Mouse (Mus musculus): ENCODE results near the gene Akap8l. TPM values are rescaled to one million over a fixed set of nuclear protein-coding genes. Genes with fewer than 3 reads are reported as not detected.

Gene Akap8l
- total and polyA plus RNA-seq, 3 experiments, result 40.0 to 63.8 TPM; not detected in 1

DNA sequence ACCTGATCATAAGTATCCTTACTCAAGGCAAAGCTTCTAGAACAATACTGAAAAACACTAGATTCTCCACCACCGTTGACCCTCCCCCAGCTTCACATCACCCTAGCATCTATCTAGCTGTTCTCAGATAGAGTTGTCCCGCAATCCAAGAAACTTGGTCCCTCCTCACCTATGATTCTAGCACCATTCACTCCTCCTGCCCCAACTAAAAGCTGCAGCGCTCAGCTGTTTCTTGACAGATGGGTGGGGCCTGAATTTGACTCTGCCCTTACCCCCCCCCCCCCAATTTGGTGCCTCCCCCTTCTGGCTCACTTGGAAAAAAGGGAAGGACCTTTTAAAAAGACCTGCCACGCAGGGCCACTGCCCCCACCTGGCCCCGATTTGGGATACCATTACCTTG, 14.4 kb upstream of the Akap8l start:
- Histone ChIP-seq H3K79me2 (ENCODE audit: control insufficient read depth, insufficient read depth, low read length, poor library complexity) (peaks cover 19% of the 10 kb centered on the region), H3K4me1 (ENCODE audit: control insufficient read depth in 1 of 2, insufficient read depth in 2 of 2, low read length in 2 of 2) (peaks cover 5 to 26% of the 10 kb centered on the region in 2 experiments), H3K27ac (ENCODE audit: control insufficient read depth, low read depth, low read length) (peak overlapping the region; percentile 71)

DNA sequence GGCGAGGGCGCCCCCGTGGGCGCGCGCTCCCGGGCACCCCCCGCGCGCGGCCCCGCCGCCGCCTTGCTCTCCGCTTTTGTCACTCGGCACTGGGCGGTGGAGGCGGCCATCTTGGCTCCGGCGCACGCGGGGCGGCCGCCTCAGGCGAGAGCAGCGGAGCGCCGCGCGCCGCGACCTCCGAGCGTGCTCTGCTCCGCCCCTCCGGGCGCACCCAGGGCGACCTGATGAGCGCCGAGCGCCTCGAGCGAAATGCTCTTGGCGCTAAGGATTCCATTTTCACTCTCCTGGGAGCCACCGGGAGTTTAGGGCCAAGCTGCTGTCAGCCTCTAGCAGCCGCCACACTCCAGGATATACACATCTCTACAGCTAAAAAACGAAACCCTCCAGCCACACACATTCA, 13.9 kb upstream of the Akap8l start:
- H3K27me3 ChIP-seq (ENCODE audit: control insufficient read depth in 1 of 2, insufficient read depth in 2 of 2, low read length in 2 of 2), result no peaks in the 10 kb centered on the region
- H3K27ac ChIP-seq (ENCODE audit: control insufficient read depth, low read depth, low read length), result peak overlapping the region; percentile 68
- DNase-seq (ENCODE audit: low read depth, low spot score), result peak; percentile 91
- H3K9ac ChIP-seq (ENCODE audit: control insufficient read depth, low read depth, low read length, poor library complexity, severe bottlenecking), result peak overlapping the region; percentile 95
- no peaks in the 10 kb centered on the region for H3K9me3 ChIP-seq (replicated peaks; ENCODE audit: insufficient read depth, low read length)
- H3K4me3 ChIP-seq (ENCODE audit: control insufficient read depth in 1 of 2, insufficient read depth in 1 of 2, low read depth in 2 of 2, low read length in 2 of 2), result peak overlapping the region; percentile 55 to 94
- peaks cover 19% of the 10 kb centered on the region for H3K79me2 ChIP-seq (ENCODE audit: control insufficient read depth, insufficient read depth, low read length, poor library complexity)
- peaks cover 5 to 26% of the 10 kb centered on the region in 2 experiments for H3K4me1 ChIP-seq (ENCODE audit: control insufficient read depth in 1 of 2, insufficient read depth in 2 of 2, low read length in 2 of 2)
- peaks cover 3 to 19% of the 10 kb centered on the region in 2 experiments; a peak in 3 of 4 replicates for H3K36me3 ChIP-seq (ENCODE audit: control insufficient read depth in 1 of 2, insufficient read depth in 2 of 2, low read length in 2 of 2)
- no peak for TF ChIP-seq GABPA (IDR thresholded peaks at IDR 0.05; ENCODE audit: low read depth, low read length)
- TF ChIP-seq ETS1 (IDR thresholded peaks at IDR 0.05; ENCODE audit: low read depth, low read length), result no peak
- TF ChIP-seq MAX (IDR thresholded peaks at IDR 0.05; ENCODE audit: low read length), result peak; percentile 89
- TF ChIP-seq HCFC1 (IDR thresholded peaks at IDR 0.05; ENCODE audit: low read depth, low read length), result peak; percentile 88
- no peak for TF ChIP-seq ZMIZ1 (IDR thresholded peaks at IDR 0.05; ENCODE audit: low read depth, low read length)
- TF ChIP-seq POLR2AphosphoS2 (IDR thresholded peaks at IDR 0.05; ENCODE audit: low read length), result no peak
- peak; percentile 81; the same call in 1 of the 2 replicates for TF ChIP-seq MYC (IDR thresholded peaks at IDR 0.05; ENCODE audit: low read depth, low read length)
- TF ChIP-seq MXI1 (IDR thresholded peaks at IDR 0.05; ENCODE audit: low read depth, low read length), result peak; percentile 92
- no peak for TF ChIP-seq CHD1 (IDR thresholded peaks at IDR 0.05; ENCODE audit: low read depth, low read length)
- TF ChIP-seq ELF1 (IDR thresholded peaks at IDR 0.05; ENCODE audit: low read depth, low read length), result no peak
- no peak for TF ChIP-seq POLR2AphosphoS5 (IDR thresholded peaks at IDR 0.05; ENCODE audit: borderline replicate concordance, low read depth, low read length)
- peak; percentile 45 to 65; a peak in 2 of 4 replicates for TF ChIP-seq POLR2A (IDR thresholded peaks at IDR 0.05; ENCODE audit: control insufficient read depth in 1 of 2, insufficient read depth in 1 of 2, low read depth in 1 of 2, low read length in 2 of 2, poor library complexity in 1 of 2)
- TF ChIP-seq UBTF (IDR thresholded peaks at IDR 0.05; ENCODE audit: borderline replicate concordance, insufficient read depth, low read depth, low read length), result no peak
- TF ChIP-seq SIN3A (IDR thresholded peaks at IDR 0.05; ENCODE audit: low read length), result peak; percentile 90
- TF ChIP-seq ZC3H11A (IDR thresholded peaks at IDR 0.05; ENCODE audit: low read depth, low read length), result no peak
- TF ChIP-seq MEF2A (IDR thresholded peaks at IDR 0.05; ENCODE audit: extremely low read depth, insufficient replicate concordance, low read depth, low read length, poor library complexity, severe bottlenecking), result no peak
- TF ChIP-seq KAT2A (conservative IDR thresholded peaks at IDR 0.05; ENCODE audit: low read depth, low read length), result no peak; the same call in 1 of the 2 replicates
- TF ChIP-seq CTCF (IDR thresholded peaks at IDR 0.05 in 2 of 3, conservative IDR thresholded peaks at IDR 0.05 in 1 of 3; ENCODE audit: control insufficient read depth in 1 of 3, insufficient read depth in 1 of 3, low read depth in 2 of 3, low read length in 3 of 3, poor library complexity in 1 of 3, severe bottlenecking in 1 of 3), result no peak
- TF ChIP-seq ZNF384 (IDR thresholded peaks at IDR 0.05; ENCODE audit: low read depth, low read length), result no peak
- peak; percentile 43 for TF ChIP-seq TCF12 (IDR thresholded peaks at IDR 0.05; ENCODE audit: low read depth, low read length)
- no peak for TF ChIP-seq JUND (IDR thresholded peaks at IDR 0.05; ENCODE audit: low read depth, low read length)
- TF ChIP-seq TAL1 (IDR thresholded peaks at IDR 0.05; ENCODE audit: low read length), result no peak
- no peak for TF ChIP-seq SMC3 (IDR thresholded peaks at IDR 0.05; ENCODE audit: low read depth, low read length)
- TF ChIP-seq MYB (IDR thresholded peaks at IDR 0.05; ENCODE audit: low read depth, low read length), result no peak
- no peak for TF ChIP-seq RAD21 (IDR thresholded peaks at IDR 0.05; ENCODE audit: low read depth, low read length)
- TF ChIP-seq USF1 (IDR thresholded peaks at IDR 0.05; ENCODE audit: low read depth, low read length), result peak; percentile 62
- TF ChIP-seq USF2 (IDR thresholded peaks at IDR 0.05; ENCODE audit: borderline replicate concordance in 1 of 2, insufficient read depth in 1 of 2, low read depth in 1 of 2, low read length in 2 of 2), result no peak
- no peak for TF ChIP-seq CHD2 (IDR thresholded peaks at IDR 0.05; ENCODE audit: low read length)
- peak; percentile 50 for TF ChIP-seq NELFE (IDR thresholded peaks at IDR 0.05; ENCODE audit: low read depth, low read length)

More for the DNA sequence above, 14.4 kb upstream of the Akap8l start:
- no peaks in the 10 kb centered on the region for H3K27me3 ChIP-seq (ENCODE audit: control insufficient read depth in 1 of 2, insufficient read depth in 2 of 2, low read length in 2 of 2)
- peak overlapping the region; percentile 89 for H3K9ac ChIP-seq (ENCODE audit: control insufficient read depth, low read depth, low read length, poor library complexity, severe bottlenecking)
- H3K9me3 ChIP-seq (replicated peaks; ENCODE audit: insufficient read depth, low read length), result no peaks in the 10 kb centered on the region
- H3K36me3 ChIP-seq (ENCODE audit: control insufficient read depth in 1 of 2, insufficient read depth in 2 of 2, low read length in 2 of 2), result peaks cover 3 to 19% of the 10 kb centered on the region in 2 experiments; a peak in 3 of 4 replicates
- peak overlapping the region; percentile 55 to 94 for H3K4me3 ChIP-seq (ENCODE audit: control insufficient read depth in 1 of 2, insufficient read depth in 1 of 2, low read depth in 2 of 2, low read length in 2 of 2)
- TF ChIP-seq MEF2A (IDR thresholded peaks at IDR 0.05; ENCODE audit: extremely low read depth, insufficient replicate concordance, low read depth, low read length, poor library complexity, severe bottlenecking) (no peak), MYC (IDR thresholded peaks at IDR 0.05; ENCODE audit: low read depth, low read length) (0 out of 2 replicates have a peak, but pooled peaks have one; percentile 27), NRF1 (IDR thresholded peaks at IDR 0.05; ENCODE audit: insufficient read depth, low read depth, low read length, poor library complexity, severe bottlenecking) (no peak), EP300 (IDR thresholded peaks at IDR 0.05; ENCODE audit: low read depth in 1 of 2, low read length in 2 of 2) (no peak), ZNF384 (IDR thresholded peaks at IDR 0.05; ENCODE audit: low read depth, low read length) (no peak), SIN3A (IDR thresholded peaks at IDR 0.05; ENCODE audit: low read length) (peak; percentile 41), JUND (IDR thresholded peaks at IDR 0.05; ENCODE audit: low read depth, low read length) (no peak), RCOR1 (IDR thresholded peaks at IDR 0.05; ENCODE audit: low read depth, low read length) (no peak), MAZ (IDR thresholded peaks at IDR 0.05; ENCODE audit: low read depth, low read length) (peak; percentile 36; the same call in 1 of the 2 replicates)
- DNase-seq (ENCODE audit: low read depth, low spot score), result peak; percentile 65
